Mouse (Mus musculus) heart, adult 8-10 months (tissue): ENCODE data around the gene Ssc4d. TPM values are rescaled to one million over a fixed set of nuclear protein-coding genes. Genes with fewer than 3 reads are reported as not detected.

Source experiments
- DNase-seq: peaks from one replicate; pipeline ENCODE4 v3.0.0; 2022; ENCODE audit warnings: low spot score
- total RNA-seq, 4 experiments: library from RNA; stranded (reverse); gene quantifications; 2 replicates each; pipeline ENCODE4 v1.2.4; 2022

The Ssc4d gene
- under 1 TPM in 3 of 4 experiments, not detected in 1; 0.44 to 0.53 (median 0.46) TPM for total RNA-seq

DNA sequence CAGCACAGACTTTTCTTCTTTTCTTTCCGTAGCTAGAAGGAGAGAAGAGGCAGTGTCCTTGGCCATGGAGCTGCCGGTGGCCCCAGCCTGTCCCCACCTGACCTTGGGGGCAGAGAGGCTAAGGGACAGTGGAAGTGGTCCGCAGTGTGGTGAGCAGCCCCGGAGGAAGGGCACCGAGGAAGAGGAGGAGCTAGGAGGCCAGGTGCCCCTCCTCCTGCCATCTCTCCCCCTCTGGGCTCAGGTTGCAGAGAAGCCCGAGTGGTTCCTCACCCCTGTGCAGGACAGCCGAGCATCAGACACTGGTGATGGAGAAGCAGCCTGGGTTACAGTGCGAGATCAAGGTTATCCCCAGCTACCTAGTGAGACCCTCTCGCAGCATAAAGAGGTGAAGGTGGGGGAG, at the start of gene Ssc4d:
TSS of gene Ssc4d (minus strand) at position 167 of the 400 bp plus-strand sequence.
- DNase-seq, result no peak

DNA sequence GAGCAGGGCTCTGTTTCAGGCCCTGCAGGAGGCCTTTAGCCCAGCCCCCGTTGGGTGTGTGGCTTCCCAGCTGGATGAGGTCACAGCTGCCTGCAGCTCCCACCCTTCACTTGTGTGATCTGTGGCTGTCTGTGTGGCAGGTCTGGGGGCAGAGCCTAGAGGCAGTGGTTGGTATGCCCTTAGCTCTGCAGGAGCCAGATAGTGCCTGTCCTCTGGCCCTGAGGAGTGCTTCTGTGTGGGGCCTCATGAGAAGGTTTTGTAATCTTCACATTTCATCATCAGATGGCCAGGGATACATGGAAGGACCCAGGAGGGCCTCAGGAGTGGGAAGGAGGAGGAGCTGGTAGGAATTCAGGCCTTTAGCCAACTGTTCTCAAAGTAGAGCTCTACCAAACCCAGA, 45.6 kb upstream of the Ssc4d start:
- no peak for DNase-seq

DNA sequence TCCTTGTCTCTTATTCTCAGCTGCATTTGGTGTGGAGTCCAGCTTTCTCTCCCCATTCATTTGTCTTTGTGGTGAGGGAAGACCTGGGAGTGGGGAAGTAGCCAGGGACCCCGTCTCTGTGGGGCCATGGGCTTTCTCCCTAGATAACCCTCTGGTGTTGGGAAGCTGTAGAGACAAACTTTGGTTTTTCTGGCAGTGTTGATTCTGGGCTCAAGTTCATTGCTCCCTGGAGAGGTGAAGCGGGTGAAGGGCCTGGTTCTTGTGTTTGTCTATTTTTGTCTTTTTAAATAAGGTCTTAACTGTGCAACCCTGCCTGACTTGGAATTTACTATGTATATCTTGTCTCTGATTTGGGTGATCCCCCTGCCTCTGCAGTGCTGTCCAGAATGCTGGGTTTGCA, 44.4 kb upstream of the Ssc4d start:
- no peak for DNase-seq

DNA sequence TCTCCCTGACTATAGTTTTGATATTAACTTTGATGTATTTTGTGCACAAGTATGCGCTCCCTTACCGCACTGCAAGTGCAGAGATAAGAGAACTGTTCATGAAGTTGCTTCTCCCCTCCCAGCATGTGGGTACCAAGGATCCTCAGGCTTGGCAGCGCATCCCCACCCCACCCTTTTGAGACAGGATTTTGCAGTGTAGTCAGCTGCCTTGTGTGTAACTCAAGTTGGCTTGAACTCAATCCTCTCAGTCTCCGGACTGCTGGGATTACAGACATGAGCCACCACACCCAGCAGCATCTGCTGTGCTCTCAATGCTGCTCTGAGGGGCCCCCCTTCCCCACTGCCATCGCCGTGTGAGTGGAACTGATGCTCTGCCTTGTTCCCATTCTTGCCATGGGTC, 42.9 kb upstream of the Ssc4d start:
- DNase-seq, result no peak

DNA sequence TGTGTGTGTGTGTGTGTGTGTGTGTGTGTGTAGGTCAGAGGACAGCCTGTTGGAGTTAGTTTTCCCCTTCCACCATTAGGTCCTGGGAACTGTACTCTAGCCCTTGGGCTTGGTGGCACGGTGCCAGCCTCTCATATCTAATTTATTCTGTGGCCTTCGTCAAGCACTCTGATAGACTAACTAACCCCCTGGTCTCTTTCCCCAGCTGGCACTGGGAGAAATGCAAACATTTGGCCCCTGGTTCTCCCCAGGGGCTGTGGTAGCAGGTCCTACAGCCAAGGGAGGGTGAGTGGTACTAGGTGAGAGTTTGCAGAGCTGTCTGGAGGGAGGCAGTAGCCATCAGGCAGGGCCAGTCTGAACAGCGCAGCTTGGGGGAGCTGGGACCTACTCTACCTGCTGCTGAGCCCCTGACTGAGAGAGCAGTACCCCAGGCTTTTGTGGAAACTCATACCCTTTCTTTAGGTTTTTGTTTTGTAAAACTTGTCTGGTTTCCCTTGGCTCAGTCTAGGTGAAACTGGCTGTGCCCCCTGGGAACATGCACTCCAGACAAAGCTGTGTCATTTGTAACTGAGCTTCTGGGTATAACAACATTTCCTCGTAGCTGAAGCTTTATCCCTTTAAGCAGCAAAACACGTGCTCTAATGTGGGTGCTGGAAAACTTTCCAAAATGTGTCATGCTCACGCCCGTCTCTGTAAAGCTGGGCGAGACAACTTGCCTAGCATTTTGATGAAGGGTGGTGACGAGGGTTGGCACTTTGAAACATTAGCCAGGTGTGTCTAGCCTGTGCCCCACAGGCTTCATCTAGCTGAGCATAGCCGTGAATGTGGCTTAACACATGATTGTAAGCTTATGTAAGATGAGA, 41.9 kb upstream of the Ssc4d start:
- no peak for DNase-seq

DNA sequence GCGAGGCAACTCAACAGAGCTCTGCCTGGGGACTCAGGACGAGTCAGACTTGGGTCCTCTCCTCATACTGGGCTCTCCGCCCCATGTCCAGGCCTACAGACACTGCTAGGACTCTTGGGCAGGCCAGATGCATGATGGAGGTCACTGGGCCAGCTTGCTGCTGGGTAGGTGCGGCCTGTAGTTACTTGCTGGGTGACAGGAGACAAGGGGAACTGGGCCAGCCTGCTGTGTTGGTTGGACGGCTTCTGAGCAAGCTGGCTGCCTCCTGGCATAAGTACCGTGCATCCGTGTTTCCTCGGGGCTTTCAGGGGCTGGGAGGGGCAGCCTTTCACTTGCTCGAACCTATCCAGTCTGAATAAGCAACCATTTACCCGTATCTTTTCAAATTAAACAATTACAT, 41.3 kb upstream of the Ssc4d start:
- DNase-seq, result no peak

DNA sequence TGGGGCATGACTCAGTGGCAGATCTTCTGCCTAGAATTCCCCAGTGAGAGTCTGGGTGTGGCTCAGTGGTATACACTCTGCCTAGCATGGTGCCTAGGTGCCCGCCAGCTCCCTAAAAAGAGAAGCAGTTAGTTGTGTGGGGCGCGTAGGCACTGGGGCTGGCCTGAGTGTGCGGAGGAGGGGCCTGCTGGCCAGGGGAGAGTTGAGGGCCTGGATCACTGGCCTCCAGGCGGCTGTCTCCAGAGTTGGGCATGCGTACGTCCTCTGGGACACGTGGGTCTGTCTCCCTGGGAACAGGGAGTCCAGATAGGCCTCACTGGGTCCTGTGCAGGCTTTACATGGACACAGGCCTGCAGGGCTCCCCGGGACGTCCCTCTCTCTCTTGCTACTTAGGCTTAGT, 40.5 kb upstream of the Ssc4d start:
- DNase-seq, result peak; percentile 18

DNA sequence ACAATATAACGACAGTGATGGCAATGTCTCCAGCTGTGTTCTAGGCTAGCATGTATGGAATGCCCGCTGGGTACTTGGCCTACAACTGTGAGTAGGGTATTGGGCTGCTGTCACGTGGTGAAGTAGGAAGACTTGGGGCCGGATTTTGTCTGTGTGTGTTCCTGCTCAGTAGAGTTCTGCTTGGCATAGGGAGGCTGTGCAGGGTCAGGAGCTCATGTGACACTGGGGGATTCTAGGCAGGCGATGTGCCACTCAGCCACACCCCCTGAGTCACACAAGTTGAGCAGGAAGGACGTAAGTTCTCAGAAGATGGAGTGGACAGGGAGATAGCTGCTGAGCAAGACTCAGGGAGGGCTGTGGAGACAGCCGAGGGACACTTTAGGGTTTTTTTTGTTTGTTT, 33.4 kb upstream of the Ssc4d start:
- DNase-seq, result no peak

DNA sequence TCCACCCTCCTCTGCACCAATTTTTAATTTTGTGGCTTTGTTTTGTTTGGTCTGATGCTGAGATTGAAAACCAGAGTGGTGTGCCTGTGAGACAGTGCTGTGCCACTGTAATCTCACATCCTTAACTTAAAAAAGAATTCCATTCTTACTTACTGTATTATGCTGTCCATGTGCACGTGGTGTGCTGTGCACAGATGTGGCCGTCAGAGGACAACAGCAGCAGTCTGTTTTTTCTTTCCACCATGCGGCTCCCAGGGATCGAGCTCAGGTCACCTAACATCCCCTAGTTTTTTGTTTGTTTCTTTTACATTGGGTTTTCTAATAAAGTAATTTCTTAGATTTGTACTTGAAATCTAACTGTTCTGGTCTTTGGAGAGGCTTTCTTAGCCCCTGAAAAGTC, 30.2 kb upstream of the Ssc4d start:
- no peak for DNase-seq

DNA sequence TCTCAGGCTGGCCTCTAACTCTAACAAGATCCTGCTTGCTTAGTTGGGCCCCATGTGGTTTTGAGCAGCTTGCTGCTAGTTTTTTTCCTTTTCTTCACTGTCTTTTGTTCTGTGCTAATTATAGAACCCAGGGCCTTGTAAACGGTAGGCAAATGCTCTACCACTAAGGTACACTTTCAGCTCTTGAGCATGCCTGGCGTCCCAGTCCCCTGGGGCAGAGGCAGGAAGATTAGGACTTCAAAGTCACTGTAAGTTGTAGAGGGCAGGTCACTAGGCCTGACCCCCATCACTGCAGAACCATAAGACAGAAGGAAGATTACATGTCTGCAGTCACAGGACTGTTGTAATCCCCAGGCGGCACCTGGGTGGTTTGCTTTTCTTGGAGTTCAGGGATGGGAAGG, 28.4 kb upstream of the Ssc4d start:
- no peak for DNase-seq

DNA sequence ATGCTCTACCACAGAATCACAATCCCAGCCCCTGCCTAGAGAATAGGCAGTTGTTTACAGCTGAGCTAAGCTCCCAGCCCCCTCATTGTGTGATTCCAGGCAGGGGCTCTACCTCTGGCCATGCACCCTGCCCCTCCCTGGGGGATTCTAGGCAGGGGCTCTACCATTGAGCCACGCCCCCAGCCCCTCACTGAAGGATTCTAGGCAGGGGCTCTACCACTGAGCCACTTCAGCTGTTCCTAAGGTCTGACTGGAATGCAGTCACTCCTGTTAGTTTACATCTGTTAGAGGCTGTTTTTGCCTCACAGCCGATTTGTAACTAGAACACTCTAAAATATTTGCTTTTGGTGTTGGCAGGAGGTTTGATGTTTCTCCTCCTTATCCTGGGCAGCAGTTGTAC, 28.0 kb upstream of the Ssc4d start:
- no peak for DNase-seq

DNA sequence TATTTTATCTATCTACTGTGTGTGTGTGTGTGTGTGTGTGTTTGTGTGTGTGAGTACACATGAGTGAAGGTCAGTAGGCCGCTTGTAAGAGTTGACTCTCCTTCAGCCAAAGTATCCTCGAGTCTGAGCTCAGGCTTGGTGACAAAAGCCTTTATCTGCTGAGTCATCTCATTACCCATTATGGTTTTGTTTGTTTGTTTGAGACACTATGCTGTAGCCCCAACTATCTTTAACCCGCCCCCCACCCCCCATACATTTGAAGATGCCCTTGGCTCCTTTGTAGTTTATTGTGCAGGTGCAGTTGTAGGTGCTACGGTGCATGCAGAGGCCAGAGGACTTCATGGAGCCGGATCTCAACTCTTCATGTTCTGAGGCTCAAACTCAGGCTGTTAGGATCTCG, 26.9 kb upstream of the Ssc4d start:
- no peak for DNase-seq

DNA sequence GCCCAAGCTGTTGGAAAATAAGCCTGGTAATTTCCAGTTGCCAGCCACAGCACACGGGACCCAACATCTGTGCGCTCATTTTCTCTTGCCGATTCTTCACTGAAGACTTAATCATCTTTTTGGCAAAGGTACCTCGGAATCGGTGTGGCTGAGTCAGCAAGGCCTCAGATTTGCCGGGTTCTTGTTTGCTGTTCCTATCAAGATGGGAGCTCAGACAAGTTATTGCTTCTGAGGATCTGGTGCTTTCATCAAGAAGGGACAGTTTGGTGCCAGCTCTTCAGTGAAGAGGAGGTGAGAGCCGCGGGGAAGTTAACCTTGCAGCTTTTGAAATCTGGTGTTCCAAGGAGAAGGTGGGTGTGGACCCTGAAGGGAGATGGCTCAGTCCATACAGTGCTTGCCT, 21.8 kb upstream of the Ssc4d start:
- no peak for DNase-seq

DNA sequence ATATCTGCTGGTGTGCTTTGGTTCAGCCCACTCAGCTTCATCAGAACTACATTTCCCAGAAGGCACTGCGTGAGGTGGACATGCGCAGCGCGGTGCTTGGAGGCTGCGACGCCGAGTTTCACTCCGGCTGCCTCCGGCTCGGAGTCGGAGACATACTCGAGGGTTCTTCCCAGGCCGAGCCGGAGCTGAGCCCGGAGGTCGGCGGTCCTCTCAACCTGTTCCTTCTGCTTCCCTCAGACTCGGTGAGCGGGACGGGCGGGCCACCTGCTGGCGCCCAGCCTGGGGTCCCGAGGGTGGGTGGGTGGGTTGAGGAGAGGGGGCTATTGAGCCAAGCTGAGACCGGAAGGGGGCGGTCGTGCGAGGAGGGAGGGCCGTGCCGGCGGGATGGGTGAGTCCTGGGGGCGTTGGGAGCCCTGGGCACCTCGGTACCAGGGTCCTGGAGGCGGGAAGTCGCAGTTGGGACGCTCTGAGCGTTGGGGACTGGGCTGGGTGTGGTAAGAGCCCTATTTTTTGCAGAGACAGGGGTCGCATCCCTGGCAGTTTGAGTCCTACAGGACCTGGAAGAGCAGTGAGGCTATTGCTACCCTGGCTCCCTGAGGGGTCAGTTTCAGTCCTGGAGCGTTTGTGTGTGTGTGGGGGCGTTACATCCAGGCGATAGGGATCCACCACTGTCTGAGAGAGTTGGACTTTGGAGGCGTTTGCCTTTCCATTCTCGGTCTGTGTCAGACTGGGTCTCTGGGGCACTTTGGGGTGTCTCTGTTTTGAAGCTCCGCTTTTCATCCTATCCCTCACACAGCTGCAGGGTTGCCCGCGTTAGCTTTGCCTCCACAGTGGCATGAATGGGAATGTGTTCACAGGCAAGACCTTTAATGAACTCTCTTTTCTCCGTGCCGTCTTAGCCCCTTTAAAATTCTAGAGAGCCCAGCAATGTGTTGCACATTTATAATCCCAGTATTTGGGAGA, 20.7 kb upstream of the Ssc4d start, which contains the start of gene Dtx2:
TSS of gene Dtx2 (plus strand) at position 76 of the 963 bp plus-strand sequence.
- DNase-seq, result peak; percentile 92

DNA sequence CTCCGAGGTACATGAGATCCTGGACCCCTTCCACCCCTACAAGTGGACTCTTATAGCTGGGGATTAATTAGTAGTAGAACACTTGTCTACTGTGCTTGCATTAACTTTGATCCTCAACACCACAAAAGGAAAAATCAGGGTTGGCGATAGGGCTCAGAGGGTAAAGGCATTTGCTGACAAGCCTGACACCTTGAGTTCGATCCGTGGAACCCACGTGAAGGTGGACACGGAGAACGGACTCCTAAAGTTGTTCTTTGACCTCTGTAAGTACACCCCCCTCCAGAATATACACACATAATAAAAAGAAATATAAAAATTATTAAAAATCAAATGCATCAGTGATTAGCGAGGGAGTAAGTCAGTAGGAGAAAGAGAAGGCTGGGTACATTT, 20.0 kb upstream of the Ssc4d start:
- no peak for DNase-seq

DNA sequence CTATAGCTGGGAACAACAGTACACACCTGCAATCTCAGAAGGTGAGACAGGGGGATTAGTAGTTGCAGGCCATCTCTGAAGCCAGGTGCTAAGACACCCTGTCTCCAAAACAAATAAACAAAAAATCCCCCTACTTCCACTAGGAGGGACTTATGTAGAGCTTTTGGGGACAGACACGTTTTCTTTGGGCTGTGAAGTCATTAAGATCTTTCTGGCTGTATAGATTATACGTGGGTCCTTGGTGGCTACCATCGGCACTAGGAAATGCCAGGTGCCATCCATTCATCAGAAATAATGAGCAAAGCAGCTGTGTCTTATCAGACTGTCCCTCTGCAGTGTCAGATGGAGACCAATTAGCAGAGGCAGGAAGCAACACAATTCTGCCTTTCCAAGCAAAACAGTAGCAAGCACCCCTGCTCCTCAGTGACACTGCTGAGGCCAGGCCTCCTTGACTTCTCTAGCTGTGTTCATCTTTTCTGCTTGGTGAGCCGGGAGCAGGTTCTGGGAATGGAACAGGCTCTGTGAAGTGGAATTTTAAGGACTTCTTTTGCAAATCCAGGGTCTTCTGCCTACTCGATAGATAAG, 19.1 kb upstream of the Ssc4d start:
- DNase-seq, result no peak

DNA sequence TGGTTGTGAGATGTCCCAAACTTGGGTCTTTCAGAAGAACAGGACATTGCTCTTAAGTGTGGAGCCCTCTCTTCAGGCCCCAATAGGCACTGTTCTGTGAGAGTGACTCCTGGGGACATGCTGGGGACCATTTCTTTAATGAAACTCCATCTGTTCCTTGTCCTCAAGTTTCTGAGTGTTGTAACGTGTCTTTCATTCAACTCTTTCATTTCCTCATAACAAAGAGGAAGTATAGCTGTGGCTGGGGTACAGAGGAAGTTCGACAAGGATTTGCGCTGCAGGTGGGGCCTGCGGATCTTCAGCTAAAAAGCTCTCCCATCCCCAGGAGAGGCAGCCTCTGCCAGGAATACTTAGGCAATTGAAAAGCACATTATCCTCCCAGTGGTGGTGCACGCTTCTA, 16.3 kb upstream of the Ssc4d start:
- no peak for DNase-seq

DNA sequence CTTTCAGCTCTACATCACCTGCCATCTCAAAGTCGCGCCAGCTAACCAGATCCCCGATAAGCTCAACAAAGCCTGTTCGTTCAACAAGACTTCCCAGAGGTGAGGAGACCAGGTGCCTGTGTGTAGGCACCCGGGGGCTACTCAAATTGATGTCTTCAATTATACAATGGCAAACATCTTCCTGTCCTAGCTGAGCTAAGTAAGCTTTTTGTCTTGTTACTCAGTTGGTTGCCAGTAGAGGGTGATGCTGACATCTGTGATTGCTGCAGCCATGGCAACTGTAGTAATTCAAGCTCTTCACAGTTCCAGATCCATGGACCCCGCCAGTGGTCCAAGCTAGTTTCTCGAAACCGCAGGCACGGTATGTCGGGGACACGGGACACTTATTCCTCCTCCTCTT, 12.9 kb upstream of the Ssc4d start:
- no peak for DNase-seq

DNA sequence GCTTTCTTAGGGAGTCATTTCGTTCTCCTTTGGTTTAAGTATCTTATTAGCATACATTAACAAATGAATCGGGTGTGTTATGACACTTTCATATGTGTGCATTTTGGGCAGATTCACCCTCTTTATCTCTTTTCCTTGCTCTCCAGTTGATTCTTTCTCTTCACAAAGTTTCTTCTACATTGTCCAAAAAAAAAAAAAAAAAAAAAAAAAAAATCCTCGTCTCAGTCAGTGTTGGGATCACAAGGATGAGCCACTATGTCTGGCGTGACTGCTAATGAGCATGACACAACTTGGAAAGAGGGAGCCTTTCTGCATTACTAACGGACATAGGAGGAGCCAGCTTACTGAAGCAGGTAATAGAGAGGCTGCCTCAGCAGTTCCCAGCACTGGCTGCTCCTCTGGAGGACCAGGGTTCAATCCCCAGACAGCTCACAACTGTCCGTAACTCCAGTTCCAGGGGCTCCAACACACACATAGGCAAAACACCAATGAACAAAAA, 10.3 kb upstream of the Ssc4d start:
- no peak for DNase-seq

DNA sequence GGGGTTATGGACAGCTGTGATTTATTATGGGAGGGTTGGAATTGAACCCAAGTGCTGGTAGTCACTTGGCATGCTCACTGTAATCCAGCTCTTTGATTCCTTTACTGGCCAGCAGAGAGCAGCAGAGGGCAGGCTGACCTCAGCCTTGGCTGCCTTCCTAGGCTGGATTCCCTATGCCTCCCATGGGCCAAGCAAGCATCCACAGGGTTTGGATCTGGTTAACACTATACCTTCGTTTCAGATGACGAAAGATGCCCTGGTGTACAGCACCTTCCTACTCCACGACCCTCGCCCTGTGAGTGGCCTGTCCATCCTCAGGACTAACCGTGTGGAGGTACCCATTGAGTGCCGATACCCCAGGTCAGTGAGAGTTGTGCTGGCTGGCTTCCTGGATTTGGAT, 8.1 kb upstream of the Ssc4d start:
- peak; percentile 73 for DNase-seq

DNA sequence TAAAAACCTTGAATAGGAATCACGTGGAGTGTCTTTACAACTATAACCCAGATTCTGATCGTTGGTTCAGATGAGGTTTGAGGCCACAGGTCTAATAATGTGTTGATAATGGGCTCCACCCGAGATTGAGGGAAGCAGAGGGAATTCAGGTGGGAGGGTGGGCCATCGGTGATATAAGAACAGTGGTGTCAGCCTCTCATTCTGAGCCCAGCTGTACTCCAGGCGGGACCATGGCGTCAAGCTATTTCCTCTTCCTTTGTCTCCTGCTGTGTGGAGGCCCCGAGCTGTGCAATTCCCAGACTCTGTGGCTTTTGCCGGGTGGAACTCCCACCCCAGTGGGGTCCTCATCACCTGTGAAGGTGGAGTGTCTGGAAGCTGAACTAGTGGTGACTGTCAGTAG, 5.6 kb upstream of the Ssc4d start, which contains the start of gene Zp3:
TSS of gene Zp3 (plus strand) at position 196 of the 400 bp plus-strand sequence.
- DNase-seq, result no peak

DNA sequence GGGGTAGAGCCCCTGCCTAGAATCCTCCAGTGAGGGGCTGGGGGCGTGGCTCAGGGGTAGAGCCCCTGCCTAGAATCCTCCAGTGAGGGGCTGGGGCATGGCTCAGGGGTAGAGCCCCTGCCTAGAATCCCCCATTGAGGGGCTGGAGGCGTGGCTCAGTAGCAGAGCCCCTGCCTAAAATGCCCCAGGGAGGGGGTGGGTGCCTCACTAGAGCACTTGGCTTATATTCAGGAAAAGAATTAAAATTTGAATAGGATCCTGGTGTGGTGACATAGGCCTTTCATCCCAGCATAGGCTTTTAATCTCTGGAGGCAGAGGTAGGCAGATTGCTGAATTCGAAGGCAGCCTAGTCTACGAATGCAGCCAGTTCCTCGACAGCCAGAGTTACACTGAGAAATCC, 5.0 kb upstream of the Ssc4d start:
- no peak for DNase-seq
